Mouse (Mus musculus) bone marrow, adult 2 months (tissue): ENCODE measurements around the gene Itpk1.

Experiments
- CTCF ChIP-seq: fragments of 200-500 bp; IDR thresholded peaks from 2 replicates; pipeline ENCODE4 v1.5.1; 2011; ENCODE audit warnings: low read length, control low read depth; ENCODE audit not compliant: control insufficient read depth, insufficient read depth
- POLR2A ChIP-seq: fragments of 200-500 bp; IDR thresholded peaks from 2 replicates; pipeline ENCODE4 v1.6.1; 2011; ENCODE audit warnings: low read depth, mild to moderate bottlenecking, control low read depth, low read length, borderline replicate concordance; ENCODE audit not compliant: control insufficient read depth

- TF ChIP-seq CTCF: no peak
- no peak for TF ChIP-seq POLR2A
These were observed 65.9 kb downstream of the Itpk1 start for GRCm38 (mm10) chr12:102638878-102639277.
